Mouse (Mus musculus) left cerebral cortex, postnatal 10 days (tissue): ENCODE data around the gene Pla2g6. TPM values are rescaled to one million over a fixed set of nuclear protein-coding genes. Genes with fewer than 3 reads are reported as not detected.
A peak's percentile ranks its signal among the peaks of the same experiment; 100 is the strongest.

Source experiments
- DNase-seq, 2 experiments: peaks; one replicate each; pipeline ENCODE4 v3.0.0; 2021 to 2022; ENCODE audit warnings: low spot score in 2 of 2, mixed read lengths in 1 of 2; ENCODE audit errors: extremely low spot score in 1 of 2
- intact Hi-C: fragments of 180-260 bp; cut with DNase I; formaldehyde crosslinking; loops from one replicate; pipeline ENCODE4 v1.15.1; 2025
- total RNA-seq, 2 experiments: library from RNA; stranded (reverse); gene quantifications; 2 replicates each; pipeline ENCODE4 v1.2.3; 2021

Pla2g6 gene
- 10 to 100 TPM; 21.9 to 22.3 TPM for total RNA-seq

- intact Hi-C loops: no loop called here
These were observed at the start of gene Pla2g6 for GRCm38 (mm10) chr15:79328058-79328938. Gene Pla2g6, minus strand, starts transcription at chr15:79328390.

GRCm38 (mm10) chr15:79377681-79378080 is 49.5 kb upstream of the Pla2g6 start:
- peak in 1 of 2 experiments; percentile 74 for DNase-seq
- intact Hi-C loops: no loop called here

More at GRCm38 (mm10) chr15:79328058-79328938, at the start of gene Pla2g6:
- peak; percentile 98 to 100 for DNase-seq

- DNase-seq: no peak
- intact Hi-C loops: no loop called here
These were observed 46.6 kb upstream of the Pla2g6 start for GRCm38 (mm10) chr15:79374760-79375159.

GRCm38 (mm10) chr15:79370281-79370843 is 42.2 kb upstream of the Pla2g6 start:
- intact Hi-C loops: no loop called here
- DNase-seq: no peak

DNA sequence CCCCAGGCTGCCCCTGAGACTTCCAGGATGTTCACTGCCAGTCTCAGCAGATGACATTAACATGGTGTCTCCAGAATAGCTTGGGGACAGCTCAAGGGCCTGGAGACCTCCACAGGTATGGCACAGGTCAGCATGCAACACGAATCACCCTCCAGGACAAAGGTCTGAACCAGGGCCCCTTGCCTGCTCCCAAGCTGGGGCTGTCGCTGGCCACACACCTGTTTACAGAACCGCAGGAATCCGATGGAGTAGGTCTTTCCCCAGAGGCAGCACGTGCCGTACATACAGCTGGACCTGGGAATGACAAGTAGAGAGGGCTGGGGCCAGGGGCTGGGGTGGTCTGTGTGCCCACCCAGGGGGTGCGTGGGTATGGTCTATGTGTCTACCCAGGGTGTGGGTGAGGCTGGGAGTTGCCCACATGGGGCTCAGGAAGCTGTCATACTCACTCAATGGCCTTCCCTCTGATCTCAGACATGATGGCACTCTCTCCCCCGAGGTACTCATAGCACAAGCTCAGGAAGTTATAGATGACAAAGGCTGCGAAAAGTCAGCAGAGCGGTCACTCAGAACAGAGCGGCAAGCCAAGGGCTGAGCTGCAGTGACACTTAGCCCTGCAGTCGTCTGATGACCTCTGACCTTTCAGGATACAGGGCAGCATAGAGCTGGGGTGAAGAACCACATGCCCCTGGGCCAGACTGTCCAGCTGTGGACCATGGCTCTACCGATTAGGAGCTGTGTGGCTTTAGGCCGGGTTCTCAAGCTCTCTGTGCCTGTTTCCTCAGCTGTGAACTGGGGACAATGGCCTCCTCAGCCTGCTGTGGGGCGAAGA is 41.5 kb upstream of the Pla2g6 start:
- DNase-seq: no peak
- intact Hi-C loops: no loop called here

DNA sequence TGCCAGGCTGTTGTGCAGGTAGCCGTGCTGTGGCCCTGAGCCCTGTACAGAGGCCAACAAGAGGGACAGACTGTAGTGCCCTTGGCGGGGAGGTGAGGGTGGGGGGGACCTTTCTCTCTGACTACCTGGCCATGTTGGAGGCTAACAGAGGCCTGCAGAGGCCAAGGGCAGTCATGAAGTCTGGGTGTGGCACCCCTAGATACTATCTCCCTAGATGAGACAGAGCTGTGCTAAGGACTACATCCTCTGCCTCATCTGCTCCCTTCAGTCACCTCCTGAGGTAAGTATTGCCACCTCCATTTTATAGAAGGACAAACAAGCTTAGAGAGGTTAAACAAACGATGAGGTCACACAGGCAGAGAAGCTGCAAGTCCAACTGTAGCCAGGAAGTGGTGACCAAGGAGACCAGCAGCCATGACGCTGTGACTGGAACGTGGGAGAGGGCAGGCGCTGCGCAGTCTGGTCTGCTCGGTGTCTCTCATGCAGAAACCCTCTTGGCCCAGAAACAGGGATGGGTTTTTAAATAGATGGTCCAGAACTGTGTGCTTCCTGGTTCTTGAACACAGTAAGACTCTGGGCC is 40.8 kb upstream of the Pla2g6 start:
- no peak for DNase-seq
- intact Hi-C loops: no loop called here

GRCm38 (mm10) chr15:79368313-79368811 is 40.2 kb upstream of the Pla2g6 start:
- intact Hi-C loops: no loop called here
- DNase-seq: peak in 1 of 2 experiments; percentile 81

- intact Hi-C loops: no loop called here
- no peak for DNase-seq
These were observed 38.2 kb upstream of the Pla2g6 start for GRCm38 (mm10) chr15:79366402-79366801.

GRCm38 (mm10) chr15:79365068-79365467 is 36.9 kb upstream of the Pla2g6 start:
- intact Hi-C loops: no loop called here
- DNase-seq: no peak

DNA sequence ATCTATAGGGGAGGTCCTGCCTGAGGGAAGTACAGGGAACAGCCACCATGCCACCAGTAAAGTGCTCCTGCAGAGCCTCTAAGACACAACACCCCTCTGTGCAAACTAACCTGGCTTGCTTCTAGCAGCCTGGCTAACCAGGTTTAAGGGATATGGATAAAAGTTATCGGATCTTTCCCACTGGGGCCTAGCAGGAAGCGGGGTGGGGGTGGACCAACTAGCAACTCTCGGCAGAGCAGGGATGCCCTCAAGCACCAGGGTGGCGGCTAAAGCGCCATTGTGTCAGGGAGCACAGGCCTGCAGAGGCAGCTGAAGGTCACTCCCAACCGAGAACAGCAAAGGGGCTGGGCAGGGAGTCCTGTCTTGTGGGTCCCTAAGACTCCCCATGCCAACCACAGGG is 35.9 kb upstream of the Pla2g6 start:
- intact Hi-C loops: no loop called here
- DNase-seq: no peak

DNA sequence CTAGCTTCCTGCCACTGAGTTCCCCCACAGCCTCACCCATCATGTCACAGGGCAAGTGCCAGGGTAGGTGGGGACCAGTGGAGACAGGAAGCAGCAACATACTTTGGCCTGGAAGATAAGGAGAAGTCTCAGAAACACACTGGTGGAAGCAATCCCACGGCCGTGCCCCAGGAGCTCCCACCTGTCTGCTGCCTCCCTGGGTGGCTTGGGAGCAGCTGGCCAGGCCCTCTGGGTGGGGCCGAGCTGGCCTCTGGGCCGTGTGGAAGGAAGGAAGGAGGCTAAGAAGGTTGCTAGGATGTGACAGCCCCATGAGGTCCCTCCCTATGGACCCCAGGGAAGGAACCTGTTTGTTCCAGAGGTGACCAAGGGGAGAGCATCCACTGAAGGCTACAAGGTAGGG is 32.8 kb upstream of the Pla2g6 start:
- DNase-seq: no peak
- intact Hi-C loops: no loop called here

GRCm38 (mm10) chr15:79360371-79360770 is 32.2 kb upstream of the Pla2g6 start:
- no peak for DNase-seq
- intact Hi-C loops: no loop called here

GRCm38 (mm10) chr15:79359954-79360353 is 31.8 kb upstream of the Pla2g6 start:
- DNase-seq: no peak
- intact Hi-C loops: no loop called here

DNA sequence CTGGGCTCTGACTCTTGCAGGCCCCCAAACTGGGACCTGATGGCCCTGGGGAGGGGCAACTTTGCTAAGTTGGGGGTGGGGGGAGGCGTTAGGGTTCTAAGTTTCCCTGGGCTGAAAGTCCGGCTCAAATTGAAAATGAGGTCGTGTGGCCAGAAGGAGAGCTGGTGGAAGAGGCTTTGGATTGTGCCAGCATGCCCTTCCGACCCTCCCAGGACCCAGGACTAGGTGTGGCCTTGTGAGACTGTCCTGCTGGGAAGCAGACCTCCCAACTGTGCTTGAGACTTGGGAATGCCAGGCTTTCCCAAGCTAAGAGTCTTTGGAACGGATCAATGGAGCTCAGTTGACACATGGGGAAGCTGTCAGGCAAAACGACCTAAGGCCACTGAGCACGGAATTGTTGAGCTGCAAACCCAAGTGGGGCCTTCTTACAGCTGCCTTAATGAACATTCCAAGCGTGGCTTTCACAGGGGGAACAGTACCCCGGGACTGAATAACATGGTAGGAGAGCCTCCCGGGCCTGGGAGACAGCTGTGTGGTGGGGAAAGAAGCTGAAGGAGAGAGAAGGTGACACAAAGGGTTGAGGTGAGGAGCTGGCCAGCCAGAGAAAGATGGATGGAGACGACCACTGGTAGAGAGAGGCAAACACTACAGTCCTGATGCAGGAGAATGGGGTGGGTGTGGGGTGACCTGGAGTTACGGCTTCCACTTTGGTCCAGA is 29.9 kb upstream of the Pla2g6 start:
- intact Hi-C loops: no loop called here
- no peak for DNase-seq

- intact Hi-C loops: no loop called here
- peak in 1 of 2 experiments; percentile 83 for DNase-seq
These were observed 29.1 kb upstream of the Pla2g6 start for GRCm38 (mm10) chr15:79357036-79357911.

DNA sequence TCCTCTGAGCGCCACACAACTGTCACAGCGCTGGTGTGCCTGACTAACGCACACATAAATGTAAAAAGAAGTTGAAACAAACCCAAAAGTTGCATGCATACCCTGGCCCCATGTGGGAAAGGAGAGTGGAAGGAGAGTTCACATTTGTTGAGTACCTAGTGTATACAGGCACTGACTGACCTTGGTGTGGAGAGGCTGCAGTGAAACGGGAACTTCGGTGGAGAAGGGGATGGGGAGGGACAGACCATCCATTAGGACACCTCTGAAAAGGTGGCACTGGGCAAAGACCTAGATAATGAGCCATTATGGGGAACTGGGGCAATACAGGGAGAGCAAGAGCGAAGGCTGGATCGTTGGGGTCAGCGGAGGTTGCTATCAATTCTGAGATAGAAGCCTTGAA is 28.3 kb upstream of the Pla2g6 start:
- intact Hi-C loops: no loop called here
- DNase-seq: no peak

DNA sequence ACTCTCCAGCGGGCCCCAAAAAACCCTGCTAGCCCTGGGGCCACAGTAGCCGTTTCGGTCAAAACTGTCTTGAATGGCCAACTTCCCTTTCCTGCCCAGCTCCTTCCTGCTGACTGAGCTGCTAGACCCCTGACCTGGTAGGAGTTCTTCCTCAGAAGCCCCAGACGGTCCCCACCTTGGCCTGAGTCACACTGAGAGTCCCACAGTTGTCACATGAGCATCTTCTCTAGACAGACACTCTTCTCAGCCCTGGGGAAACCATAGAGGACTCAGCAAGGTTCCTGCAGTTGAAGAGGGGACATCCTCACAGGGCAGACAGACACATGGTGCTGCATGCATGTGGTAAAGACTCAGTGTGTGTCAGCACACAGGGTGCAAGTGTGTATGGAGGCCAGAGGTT is 26.4 kb upstream of the Pla2g6 start:
- intact Hi-C loops: no loop called here

More for the DNA sequence above, 26.4 kb upstream of the Pla2g6 start:
- no peak for DNase-seq
